Mouse (Mus musculus): Measurements from ENCODE around the gene Pepd.

- TF ChIP-seq CTCF (IDR thresholded peaks at IDR 0.05) (no peak), POLR2A (IDR thresholded peaks at IDR 0.05; ENCODE audit: insufficient read depth, low read depth, low read length) (no peak), EP300 (IDR thresholded peaks at IDR 0.05; ENCODE audit: insufficient read depth, low read depth, low read length) (no peak)
Measured at GRCm38 (mm10) chr7:35035565-35035964, 123.4 kb downstream of the Pepd start.

All from heart, adult 2 months (tissue).